Mouse (Mus musculus) ES-E14 (cell line): ENCODE data around the gene Zfp286. TPM values are rescaled to one million over a fixed set of nuclear protein-coding genes. Genes with fewer than 3 reads are reported as not detected.

Source experiments
- DNase-seq: peaks from one replicate; pipeline ENCODE4 v3.0.0-alpha.2; 2013; ENCODE audit warnings: low read depth, low spot score
- H3K27ac ChIP-seq: 2 replicates; pipeline ENCODE4 v1.5.1; 2012; ENCODE audit warnings: low read depth, mild to moderate bottlenecking, low read length, moderate library complexity, mixed read lengths; ENCODE audit not compliant: poor library complexity, insufficient read depth, severe bottlenecking
- H3K36me3 ChIP-seq: 2 replicates; pipeline ENCODE4 v1.6.1; 2012; ENCODE audit warnings: mild to moderate bottlenecking, low read length, moderate library complexity, mixed read lengths; ENCODE audit not compliant: control insufficient read depth, poor library complexity, insufficient read depth, severe bottlenecking
- H3K4me1 ChIP-seq, 2 experiments: fragments of 150-350 bp in 1 of 2; sonication (generic) in 1 of 2; 2 replicates each; pipeline ENCODE4 v1.6.1; 2012; ENCODE audit warnings: low read length in 2 of 2, mild to moderate bottlenecking in 1 of 2, mixed read lengths in 1 of 2; ENCODE audit not compliant: control insufficient read depth in 2 of 2, insufficient read depth in 2 of 2, poor library complexity in 1 of 2
- H3K4me3 ChIP-seq, 2 experiments: fragments of 150-350 bp in 1 of 2; sonication (generic) in 1 of 2; 2 replicates each; pipeline ENCODE4 v1.5.1; 2012; ENCODE audit warnings: low read length in 2 of 2, low read depth in 1 of 2, mild to moderate bottlenecking in 1 of 2, mixed read lengths in 1 of 2; ENCODE audit not compliant: insufficient read depth in 1 of 2, poor library complexity in 1 of 2, severe bottlenecking in 1 of 2
- H3K9ac ChIP-seq: 2 replicates; pipeline ENCODE4 v1.6.1; 2012; ENCODE audit warnings: low read depth, mild to moderate bottlenecking, low read length, mixed read lengths; ENCODE audit not compliant: poor library complexity, insufficient read depth, severe bottlenecking
- H3K9me3 ChIP-seq: fragments of 150-350 bp; sonication (generic); 2 replicates; pipeline ENCODE4 v1.6.1; 2012; ENCODE audit warnings: low read depth, mild to moderate bottlenecking, low read length; ENCODE audit not compliant: control insufficient read depth, insufficient read depth
- CHD2 ChIP-seq: IDR thresholded peaks from 2 replicates; pipeline ENCODE4 v1.6.1; 2014; ENCODE audit warnings: mild to moderate bottlenecking, low read depth, low read length, inconsistent platforms
- HCFC1 ChIP-seq: IDR thresholded peaks from 2 replicates; pipeline ENCODE4 v1.6.1; 2012; ENCODE audit warnings: low read length, inconsistent platforms, borderline replicate concordance; ENCODE audit not compliant: insufficient read depth
- MAFK ChIP-seq: IDR thresholded peaks from 2 replicates; pipeline ENCODE4 v1.6.1; 2014; ENCODE audit warnings: mild to moderate bottlenecking, low read depth, low read length, inconsistent platforms; ENCODE audit not compliant: insufficient read depth
- ZC3H11A ChIP-seq: IDR thresholded peaks from 2 replicates; pipeline ENCODE4 v1.6.1; 2012; ENCODE audit warnings: low read depth, mild to moderate bottlenecking, inconsistent platforms, low read length, borderline replicate concordance
- ZNF384 ChIP-seq: IDR thresholded peaks from 2 replicates; pipeline ENCODE4 v1.6.1; 2012; ENCODE audit warnings: low read depth, low read length, inconsistent platforms
- in situ Hi-C, 2 experiments: fragments of 600-800 bp; cut with MboI; formaldehyde crosslinking; loops; one replicate each; pipeline ENCODE4 v1.15.1; 2025; ENCODE audit warnings: low sequenced_read_pairs in 2 of 2, inconsistent platforms in 1 of 2; ENCODE audit not compliant: unreplicated experiment in 2 of 2
- total RNA-seq: library from RNA; depleted of rRNA; stranded (reverse); fragments of 300-350 nt; gene quantifications from 2 replicates; pipeline ENCODE4 v1.2.3, GENCODE M21; 2012

Zfp286 gene
- total RNA-seq, 1 experiment, result 9.1 TPM

DNA sequence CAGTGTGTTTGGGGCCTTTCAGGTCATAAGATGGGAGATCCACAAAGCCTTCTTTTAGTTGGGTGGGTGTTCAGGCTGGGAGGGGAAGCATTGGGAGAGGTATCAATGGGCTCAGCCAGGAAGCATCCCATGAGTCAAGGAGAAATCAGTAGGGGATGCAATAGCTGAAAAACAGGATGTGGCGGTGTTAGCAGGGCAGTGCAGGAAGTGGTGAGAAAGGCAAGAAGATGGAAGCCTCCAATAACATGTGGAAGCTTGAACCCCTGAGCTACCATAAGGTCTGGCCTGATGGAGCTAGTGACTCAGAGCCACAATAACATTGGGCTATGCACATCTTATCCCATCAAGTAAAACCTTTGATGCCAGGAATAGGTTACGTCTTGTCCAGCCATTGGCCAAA is 48.1 kb downstream of the Zfp286 start:
- no peak for DNase-seq
- in situ Hi-C loops, result loop anchor here in 1 of 2 experiments (10.0 kb wide), 1 partner anchor 414 kb away; no protein-coding TSS in a partner anchor
- TF ChIP-seq HCFC1 (no peak), ZC3H11A (no peak)
- Histone ChIP-seq H3K9me3 (no peaks in the 10 kb centered on the region), H3K27ac (no peak overlapping the region), H3K9ac (no peak overlapping the region), H3K36me3 (no peaks in the 10 kb centered on the region), H3K4me3 (no peak overlapping the region), H3K4me1 (no peaks in the 10 kb centered on the region)

DNA sequence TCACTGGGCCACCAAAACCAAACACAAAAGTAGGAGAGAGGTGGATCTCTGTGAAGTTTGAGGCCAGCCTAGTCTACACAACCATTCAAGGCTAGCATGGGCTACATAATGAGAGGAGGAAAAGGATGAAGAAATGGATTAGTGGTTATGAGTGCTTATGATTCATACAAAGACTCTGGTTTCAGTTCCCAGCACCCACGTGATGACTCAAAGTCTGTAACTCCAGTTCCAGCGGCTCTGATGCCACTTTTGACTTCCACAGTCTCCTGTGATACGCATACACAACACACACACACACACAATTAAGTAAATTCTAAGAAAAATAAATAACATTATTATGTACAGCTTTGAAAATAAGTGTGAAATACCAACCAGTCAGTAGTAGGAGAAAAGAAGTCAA is 56.6 kb downstream of the Zfp286 start:
- TF ChIP-seq HCFC1 (no peak), MAFK (no peak), ZNF384 (no peak), CHD2 (no peak), ZC3H11A (no peak)

DNA sequence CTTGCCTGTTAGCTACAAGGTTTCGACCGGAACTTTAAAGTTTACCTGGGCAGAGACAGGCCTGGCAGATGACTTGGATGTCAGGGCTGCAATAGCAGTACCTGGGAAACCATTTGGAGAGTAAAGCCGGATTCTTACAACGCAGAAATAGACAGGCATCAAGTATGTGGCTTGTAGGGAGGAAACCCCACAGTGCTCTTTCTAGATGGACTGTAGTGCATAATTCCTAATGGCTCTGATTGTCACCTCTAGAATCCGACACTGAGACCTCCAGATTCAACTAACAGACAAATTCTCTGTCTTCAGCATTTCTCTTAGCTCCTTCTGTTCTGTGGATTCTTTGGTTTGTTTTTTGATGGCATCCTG is 57.3 kb downstream of the Zfp286 start:
- TF ChIP-seq ZC3H11A, result no peak
- no peak for TF ChIP-seq MAFK
- TF ChIP-seq ZNF384, result no peak
- TF ChIP-seq HCFC1, result no peak
- TF ChIP-seq CHD2, result no peak
- no peak for DNase-seq
- H3K36me3 ChIP-seq, result no peaks in the 10 kb centered on the region
- in situ Hi-C loops, result no loop called here
- no peak overlapping the region for H3K4me3 ChIP-seq
- no peak overlapping the region for H3K27ac ChIP-seq
- H3K9me3 ChIP-seq, result no peaks in the 10 kb centered on the region
- H3K4me1 ChIP-seq, result 0 out of 4 replicates have a peak, but pooled peaks cover 0 to 2% of the 10 kb centered on the region in 2 experiments
- H3K9ac ChIP-seq, result no peak overlapping the region

More for the DNA sequence above, 56.6 kb downstream of the Zfp286 start:
- in situ Hi-C loops, result no loop called here
- H3K9me3 ChIP-seq, result no peaks in the 10 kb centered on the region
- H3K9ac ChIP-seq, result no peak overlapping the region
- H3K4me1 ChIP-seq, result 0 out of 4 replicates have a peak, but pooled peaks cover 0 to 2% of the 10 kb centered on the region in 2 experiments
- DNase-seq, result no peak
- H3K27ac ChIP-seq, result no peak overlapping the region
- no peaks in the 10 kb centered on the region for H3K36me3 ChIP-seq
- H3K4me3 ChIP-seq, result no peak overlapping the region

DNA sequence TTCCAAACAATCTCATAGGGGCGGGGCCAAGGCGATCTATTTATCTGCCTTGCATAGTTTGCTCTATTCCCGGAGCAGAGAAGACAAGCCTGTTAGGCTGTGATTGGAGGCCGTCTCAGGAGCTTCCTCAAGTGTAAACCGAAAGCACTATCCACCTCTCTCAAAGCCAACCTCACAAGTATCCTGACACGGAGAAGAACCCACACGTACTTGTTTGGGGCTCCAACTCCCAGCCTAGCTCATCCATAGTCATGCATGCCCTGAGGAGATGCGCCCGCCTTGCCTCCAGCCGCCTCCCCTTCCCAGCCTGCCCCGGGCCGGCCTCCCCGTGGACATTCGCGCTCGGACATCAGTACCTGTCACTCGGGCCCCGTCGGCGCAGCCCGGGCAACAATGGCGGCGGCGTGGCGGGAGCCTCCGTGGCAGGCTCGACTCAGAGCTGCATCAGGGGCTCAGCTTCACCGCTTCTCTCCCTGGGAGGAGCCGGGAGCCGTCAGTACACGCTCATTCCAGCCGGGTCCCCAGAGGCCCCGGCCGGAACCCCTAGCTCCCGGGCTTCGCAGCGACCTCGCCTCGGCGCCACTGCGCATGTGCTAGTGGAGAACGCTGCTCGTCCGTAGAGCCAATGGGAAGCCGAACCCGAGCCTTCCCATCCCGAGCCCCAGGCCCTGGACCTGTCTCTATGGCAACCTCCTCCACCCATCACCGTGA is 57.8 kb downstream of the Zfp286 start, which contains the start of gene Zfp287:
TSS of gene Zfp287 (minus strand) at position 595 of the 711 bp plus-strand sequence.
- peak; percentile 81 for DNase-seq
- no peak for TF ChIP-seq ZNF384
- TF ChIP-seq CHD2, result no peak
- TF ChIP-seq HCFC1, result no peak
- no peak for TF ChIP-seq ZC3H11A
- TF ChIP-seq MAFK, result no peak
- Histone ChIP-seq H3K9ac (peak within 1 kb of the TSS; percentile 70), H3K4me1 (0 out of 4 replicates have a peak, but pooled peaks cover 0 to 2% of the 10 kb centered on the region in 2 experiments), H3K27ac (no peak within 1 kb of the TSS), H3K4me3 (peak within 1 kb of the TSS; percentile 69), H3K36me3 (no peaks in the 10 kb centered on the region), H3K9me3 (no peaks in the 10 kb centered on the region)
- in situ Hi-C loops, result no loop called here

DNA sequence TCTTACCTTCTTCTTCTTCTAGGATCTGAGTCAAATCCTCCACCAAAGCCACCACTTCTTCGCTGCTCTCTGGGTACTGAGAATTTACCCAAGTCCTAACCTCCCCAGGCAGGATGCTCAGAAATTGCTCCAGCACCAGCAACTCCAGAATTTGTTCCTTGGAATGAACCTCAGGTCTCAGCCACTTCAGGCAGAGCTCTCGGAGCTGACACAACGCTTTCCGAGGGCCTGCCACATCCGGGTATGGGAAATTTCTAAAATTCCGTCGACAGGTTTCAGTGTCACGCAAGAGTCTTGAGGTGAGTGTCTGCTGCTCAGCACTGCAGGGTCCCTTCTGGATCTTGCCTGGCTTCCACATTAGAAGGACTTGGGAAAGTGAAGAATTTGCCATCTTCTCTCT is 61.0 kb downstream of the Zfp286 start:
- DNase-seq, result no peak
- Histone ChIP-seq H3K9ac (no peak overlapping the region), H3K36me3 (no peaks in the 10 kb centered on the region), H3K27ac (no peak overlapping the region), H3K4me1 (0 out of 4 replicates have a peak, but pooled peaks cover 0 to 2% of the 10 kb centered on the region in 2 experiments), H3K9me3 (no peaks in the 10 kb centered on the region), H3K4me3 (no peak overlapping the region)
- in situ Hi-C loops, result no loop called here
- TF ChIP-seq HCFC1 (no peak), MAFK (no peak), CHD2 (no peak), ZNF384 (no peak), ZC3H11A (no peak)
